Mouse (Mus musculus): ENCODE data around the gene Cdc42ep3. TPM values are rescaled to one million over a fixed set of nuclear protein-coding genes. Genes with fewer than 3 reads are reported as not detected.

Gene Cdc42ep3
- total RNA-seq, 2 experiments from 2014 or later = 5.5 to 6.8 TPM

- no peak for DNase-seq (ENCODE audit: extremely low spot score in 1 of 2, low spot score in 1 of 2)
These were observed 59.0 kb downstream of the Cdc42ep3 start for GRCm38 (mm10) chr17:79295926-79296325.

GRCm38 (mm10) chr17:79291672-79292071 lies 63.2 kb downstream of the Cdc42ep3 start:
- no peak for DNase-seq (ENCODE audit: extremely low spot score in 1 of 2, low spot score in 1 of 2)

DNA sequence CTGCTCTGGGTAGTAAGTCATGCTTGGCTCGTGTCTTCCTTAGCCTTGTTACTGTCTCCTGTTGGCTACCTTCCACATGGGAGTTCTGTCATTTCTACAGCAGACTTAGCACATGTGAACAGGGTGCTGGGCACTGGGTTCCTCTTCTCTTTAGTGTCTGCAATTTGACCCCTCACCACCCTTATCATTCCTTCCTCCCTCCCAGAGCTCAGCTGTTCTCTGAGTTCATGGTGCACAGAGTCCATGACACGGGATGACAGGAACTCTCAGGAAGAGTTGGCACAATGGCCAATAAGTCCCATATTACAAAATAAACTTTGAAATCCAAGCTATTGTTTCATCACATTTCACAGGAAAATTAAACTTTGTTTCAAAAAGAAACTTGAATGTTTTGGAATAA lies 64.2 kb downstream of the Cdc42ep3 start:
- DNase-seq (ENCODE audit: extremely low spot score in 1 of 2, low spot score in 1 of 2) = no peak

- no peak for DNase-seq (ENCODE audit: extremely low spot score in 1 of 2, low spot score in 1 of 2)
These were observed 67.6 kb downstream of the Cdc42ep3 start for GRCm38 (mm10) chr17:79287302-79287701.

DNA sequence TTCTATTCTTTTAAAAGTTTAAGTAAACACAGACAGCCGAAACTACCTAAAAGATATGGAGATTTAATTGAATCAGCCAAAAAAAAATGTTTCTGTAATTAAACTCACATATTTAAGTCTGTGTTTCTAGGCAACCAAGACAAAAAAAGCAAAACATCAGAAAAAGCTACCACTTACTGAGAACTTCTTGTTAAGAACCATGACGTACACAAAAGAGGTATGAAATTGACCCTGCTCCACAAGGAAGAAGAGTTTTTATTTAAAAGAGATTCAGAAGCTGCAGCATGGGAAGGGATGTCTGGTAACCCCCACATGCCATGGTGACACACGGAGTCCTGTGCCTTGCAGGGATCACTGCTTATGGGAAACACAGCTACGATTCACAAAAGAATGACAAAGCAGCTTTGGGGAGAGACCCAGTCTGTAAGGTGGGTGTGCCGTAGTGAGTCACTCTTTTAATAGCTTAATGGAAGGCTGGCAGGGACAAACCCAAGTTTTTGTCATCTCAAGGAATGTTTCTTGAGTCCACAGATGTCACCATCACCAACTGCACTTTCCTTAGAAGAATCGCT lies 69.8 kb downstream of the Cdc42ep3 start:
- no peak for DNase-seq (ENCODE audit: extremely low spot score in 1 of 2, low spot score in 1 of 2)
